Mouse (Mus musculus) neural tube, embryonic 10.5 days (tissue): ENCODE results near the gene Arfip2.

Experiments used
- DNase-seq: peaks from one replicate; pipeline ENCODE4 v3.0.0-alpha.2; 2017; ENCODE audit warnings: low spot score; ENCODE audit errors: extremely low spot score

Gene Arfip2

GRCm38 (mm10) chr7:105615720-105616119 lies 24.5 kb downstream of the Arfip2 start:
- no peak for DNase-seq

- no peak for DNase-seq
Observed at GRCm38 (mm10) chr7:105614400-105614799, 25.8 kb downstream of the Arfip2 start.

GRCm38 (mm10) chr7:105611767-105612166 lies 28.4 kb downstream of the Arfip2 start:
- DNase-seq: no peak

- DNase-seq: no peak
Observed at GRCm38 (mm10) chr7:105608467-105608866, 31.7 kb downstream of the Arfip2 start.

GRCm38 (mm10) chr7:105602860-105603623 lies 37.2 kb downstream of the Arfip2 start:
- DNase-seq: peak; percentile 59

- DNase-seq: no peak
Observed at GRCm38 (mm10) chr7:105590097-105590496, 50.1 kb downstream of the Arfip2 start.

GRCm38 (mm10) chr7:105588325-105588912 lies 51.8 kb downstream of the Arfip2 start:
- DNase-seq: no peak
